Mouse (Mus musculus): ENCODE data around the gene Abcb1b. TPM values are rescaled to one million over a fixed set of nuclear protein-coding genes. Genes with fewer than 3 reads are reported as not detected.
"Not testable (repeated sequence)": the region's sequence is repeated elsewhere in the genome, so short reads cannot be mapped to it uniquely, and the experiment has no call there.

The Abcb1b gene
- polyA plus RNA-seq, 1 experiment from 2014 or later, result 0.95 TPM

DNA sequence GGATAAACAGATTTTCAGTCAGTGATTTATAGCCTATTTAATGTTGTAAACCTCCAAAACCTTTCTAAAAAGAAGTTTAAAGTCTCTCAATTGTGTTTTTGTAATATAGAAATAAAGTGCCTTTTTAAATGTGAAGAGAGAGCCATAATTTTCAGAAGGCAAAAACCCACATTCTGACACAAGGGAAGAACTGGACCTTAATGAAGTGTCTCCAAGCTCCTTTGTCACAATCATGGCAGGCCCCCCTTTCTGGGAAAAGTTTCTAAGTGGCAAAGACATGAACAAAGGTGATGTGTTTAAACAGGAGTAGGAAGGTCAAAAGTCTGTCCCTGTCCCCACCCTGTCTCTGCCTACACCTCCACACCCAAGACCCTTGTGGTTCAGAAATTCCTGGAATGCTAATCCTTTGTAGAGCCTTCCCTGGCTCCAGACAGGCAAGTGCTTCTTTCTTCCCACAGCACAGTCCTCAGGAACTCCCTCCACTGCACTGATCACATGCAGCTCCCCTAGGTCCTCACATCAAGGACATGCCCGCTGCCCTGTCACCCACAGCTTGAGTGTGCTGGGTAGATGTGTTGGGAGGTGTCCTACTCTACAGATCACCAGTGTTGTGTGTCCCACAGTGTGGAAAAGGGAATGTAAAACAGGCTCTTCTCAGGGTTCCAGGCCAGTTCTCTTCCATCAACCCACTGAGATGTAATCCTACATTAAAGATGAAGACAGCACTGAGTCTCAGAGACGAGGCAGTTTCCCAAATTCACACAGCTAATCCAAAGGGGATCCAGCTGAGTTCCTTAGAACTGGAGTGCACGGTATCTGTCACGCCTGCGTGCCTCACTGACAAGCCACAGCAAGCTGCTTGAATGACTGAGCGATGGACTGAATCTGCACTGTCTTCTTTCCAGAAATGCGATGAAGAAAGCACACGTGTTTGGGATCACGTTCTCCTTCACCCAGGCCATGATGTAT is 50.9 kb downstream of the Abcb1b start:
- not testable (repeated sequence) for H3K4me2 ChIP-seq (ENCODE audit: low read depth, severe bottlenecking); ATAC-seq (ENCODE audit: insufficient number of reproducible peaks, low FRiP score, low TSS enrichment, low read depth); H3K9me3 ChIP-seq (ENCODE audit: control insufficient read depth, low read length); H3K36me3 ChIP-seq (ENCODE audit: control insufficient read depth, insufficient read depth, low read length); DNase-seq (ENCODE audit: low spot score); H3K27me3 ChIP-seq (ENCODE audit: control insufficient read depth, insufficient read depth, low read length); H3K9ac ChIP-seq (ENCODE audit: low read length); H3K4me1 ChIP-seq (ENCODE audit: control insufficient read depth, insufficient read depth, low read length); H3K27ac ChIP-seq (replicated peaks; ENCODE audit: low read depth, low read length); H3K4me3 ChIP-seq (ENCODE audit: low read depth, low read length)
- WGBS, result 82% methylated on average over 5 of the region's 9 CpGs

DNA sequence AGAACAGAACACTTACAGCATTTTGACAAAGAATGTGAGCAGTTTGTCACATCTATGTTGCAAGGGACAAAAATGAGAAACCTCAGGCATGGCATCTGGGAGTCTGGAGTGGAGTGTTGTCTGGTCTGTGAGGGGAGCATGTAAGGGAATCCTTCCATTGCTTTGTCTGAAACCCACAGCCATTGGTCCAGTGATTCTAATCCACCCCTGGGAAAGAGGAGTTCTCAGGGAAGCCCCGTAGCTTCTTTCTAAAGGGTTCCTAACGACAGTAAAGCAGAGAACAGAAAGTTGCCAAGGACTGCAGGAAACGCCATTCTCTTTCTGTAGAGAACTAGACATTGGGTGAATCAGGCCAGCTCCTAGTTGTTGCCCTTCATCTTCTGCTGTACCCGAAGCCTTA is 52.9 kb downstream of the Abcb1b start:
- H3K4me3 ChIP-seq (ENCODE audit: low read depth, low read length), result no peak overlapping the region
- no peaks in the 10 kb centered on the region for H3K36me3 ChIP-seq (ENCODE audit: control insufficient read depth, insufficient read depth, low read length)
- DNase-seq (ENCODE audit: low spot score) (no peak), ATAC-seq (ENCODE audit: insufficient number of reproducible peaks, low FRiP score, low TSS enrichment, low read depth) (no peak)
- H3K27me3 ChIP-seq (ENCODE audit: control insufficient read depth, insufficient read depth, low read length), result no peaks in the 10 kb centered on the region
- H3K4me2 ChIP-seq (ENCODE audit: low read depth, severe bottlenecking), result no peak overlapping the region
- H3K9me3 ChIP-seq (ENCODE audit: control insufficient read depth, low read length), result no peaks in the 10 kb centered on the region
- no peak overlapping the region for H3K27ac ChIP-seq (replicated peaks; ENCODE audit: low read depth, low read length)
- WGBS, result 84% methylated on average over 4 of the region's 4 CpGs
- no peaks in the 10 kb centered on the region for H3K4me1 ChIP-seq (ENCODE audit: control insufficient read depth, insufficient read depth, low read length)
- H3K9ac ChIP-seq (ENCODE audit: low read length), result no peak overlapping the region

DNA sequence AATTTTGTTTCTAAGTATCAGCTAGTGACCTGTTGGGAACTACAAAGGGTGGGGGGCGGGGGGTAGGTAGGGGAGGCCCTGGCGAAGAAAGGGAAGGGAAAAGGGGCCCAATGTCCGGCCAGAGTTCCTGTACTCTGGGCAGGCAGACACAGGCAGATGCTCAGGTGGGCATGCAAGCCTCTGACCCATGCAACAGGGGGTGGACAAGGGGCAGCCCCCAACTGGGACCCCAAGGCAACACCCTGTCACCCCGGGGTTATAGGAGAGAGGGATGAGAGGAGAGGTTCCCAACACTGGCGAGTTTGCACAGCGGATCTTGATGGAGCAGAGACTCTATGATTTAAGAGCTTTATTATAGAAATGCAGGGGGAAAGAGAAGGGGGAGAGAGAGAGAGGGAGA is 59.3 kb downstream of the Abcb1b start:
- H3K4me3 ChIP-seq (ENCODE audit: low read depth, low read length), result no peak overlapping the region
- H3K9me3 ChIP-seq (ENCODE audit: control insufficient read depth, low read length), result no peaks in the 10 kb centered on the region
- ATAC-seq (ENCODE audit: insufficient number of reproducible peaks, low FRiP score, low TSS enrichment, low read depth) (no peak), DNase-seq (ENCODE audit: low spot score) (no peak)
- no peak overlapping the region for H3K9ac ChIP-seq (ENCODE audit: low read length)
- H3K4me1 ChIP-seq (ENCODE audit: control insufficient read depth, insufficient read depth, low read length), result no peaks in the 10 kb centered on the region
- H3K4me2 ChIP-seq (ENCODE audit: low read depth, severe bottlenecking), result no peak overlapping the region
- no peaks in the 10 kb centered on the region for H3K36me3 ChIP-seq (ENCODE audit: control insufficient read depth, insufficient read depth, low read length)
- H3K27me3 ChIP-seq (ENCODE audit: control insufficient read depth, insufficient read depth, low read length), result no peaks in the 10 kb centered on the region
- H3K27ac ChIP-seq (replicated peaks; ENCODE audit: low read depth, low read length), result no peak overlapping the region
- 76% methylated on average over 6 of the region's 6 CpGs for WGBS

DNA sequence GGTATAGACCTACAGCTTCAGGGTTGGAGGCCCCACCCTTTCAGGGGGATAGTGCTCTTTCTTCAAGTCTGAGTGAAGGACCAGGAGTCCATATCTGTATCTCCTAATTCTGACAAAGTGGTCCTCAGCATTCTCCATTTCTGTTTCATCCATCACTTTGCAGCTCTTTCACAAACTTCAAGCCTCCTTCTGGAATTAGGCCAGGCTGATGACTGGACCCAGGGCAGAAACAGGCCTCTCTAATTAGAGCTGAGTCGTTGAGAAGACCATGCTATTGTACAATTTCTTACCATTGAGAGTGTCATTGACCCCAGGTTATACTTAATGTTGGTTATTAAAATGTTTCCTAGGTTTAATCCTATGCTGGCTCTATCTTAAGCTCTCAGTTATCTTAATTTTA is 63.9 kb downstream of the Abcb1b start:
- no peak overlapping the region for H3K4me3 ChIP-seq (ENCODE audit: low read depth, low read length)
- H3K27me3 ChIP-seq (ENCODE audit: control insufficient read depth, insufficient read depth, low read length), result no peaks in the 10 kb centered on the region
- ATAC-seq (ENCODE audit: insufficient number of reproducible peaks, low FRiP score, low TSS enrichment, low read depth), result no peak
- no peak for DNase-seq (ENCODE audit: low spot score)
- no peaks in the 10 kb centered on the region for H3K36me3 ChIP-seq (ENCODE audit: control insufficient read depth, insufficient read depth, low read length)
- no peaks in the 10 kb centered on the region for H3K4me1 ChIP-seq (ENCODE audit: control insufficient read depth, insufficient read depth, low read length)
- no peaks in the 10 kb centered on the region; the same call in 1 of the 2 replicates for H3K9me3 ChIP-seq (ENCODE audit: control insufficient read depth, low read length)
- WGBS, result 68% methylated on average over 1 of the region's 1 CpGs
- H3K4me2 ChIP-seq (ENCODE audit: low read depth, severe bottlenecking), result no peak overlapping the region
- H3K27ac ChIP-seq (replicated peaks; ENCODE audit: low read depth, low read length), result no peak overlapping the region
- no peak overlapping the region for H3K9ac ChIP-seq (ENCODE audit: low read length)

DNA sequence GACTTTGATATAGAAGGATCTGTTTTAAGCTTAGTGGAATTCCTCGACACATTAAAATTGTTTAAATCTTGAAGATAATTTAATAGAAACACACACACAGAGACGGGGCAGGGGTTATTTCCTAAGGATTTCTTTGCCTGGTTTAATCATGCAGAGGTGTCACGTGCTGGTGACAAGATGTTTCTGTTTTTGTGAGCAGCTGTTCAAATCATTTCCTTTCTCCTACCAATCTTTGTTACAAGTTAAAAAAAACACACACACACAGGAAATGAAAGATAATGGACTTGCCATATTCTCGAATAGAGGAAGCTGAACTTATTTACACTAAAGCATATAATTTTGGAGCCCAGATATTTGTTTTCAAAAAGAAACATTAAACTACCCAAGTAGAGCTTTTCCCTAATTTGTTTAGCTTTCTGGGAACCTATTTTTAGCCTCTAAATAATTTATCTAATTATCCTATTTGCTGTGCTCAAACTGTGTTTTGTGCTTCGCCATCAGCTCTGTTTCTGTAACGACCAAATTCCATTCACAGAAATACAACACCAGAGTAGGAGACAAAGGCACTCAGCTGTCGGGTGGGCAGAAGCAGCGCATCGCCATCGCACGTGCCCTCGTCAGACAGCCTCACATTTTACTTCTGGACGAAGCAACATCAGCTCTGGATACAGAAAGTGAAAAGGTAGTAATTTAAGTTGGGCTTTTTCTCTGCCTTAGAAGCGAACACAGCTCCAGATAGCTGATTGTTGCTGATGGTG is 65.8 kb downstream of the Abcb1b start:
- H3K36me3 ChIP-seq (ENCODE audit: control insufficient read depth, insufficient read depth, low read length), result no peaks in the 10 kb centered on the region
- DNase-seq (ENCODE audit: low spot score), result no peak
- H3K4me3 ChIP-seq (ENCODE audit: low read depth, low read length), result no peak overlapping the region
- H3K9ac ChIP-seq (ENCODE audit: low read length), result no peak overlapping the region
- H3K27me3 ChIP-seq (ENCODE audit: control insufficient read depth, insufficient read depth, low read length), result no peaks in the 10 kb centered on the region
- no peaks in the 10 kb centered on the region for H3K4me1 ChIP-seq (ENCODE audit: control insufficient read depth, insufficient read depth, low read length)
- no peak for ATAC-seq (ENCODE audit: insufficient number of reproducible peaks, low FRiP score, low TSS enrichment, low read depth)
- H3K27ac ChIP-seq (replicated peaks; ENCODE audit: low read depth, low read length), result no peak overlapping the region
- 69% methylated on average over 14 of the region's 14 CpGs for WGBS
- no peaks in the 10 kb centered on the region; the same call in 1 of the 2 replicates for H3K9me3 ChIP-seq (ENCODE audit: control insufficient read depth, low read length)
- no peak overlapping the region for H3K4me2 ChIP-seq (ENCODE audit: low read depth, severe bottlenecking)

DNA sequence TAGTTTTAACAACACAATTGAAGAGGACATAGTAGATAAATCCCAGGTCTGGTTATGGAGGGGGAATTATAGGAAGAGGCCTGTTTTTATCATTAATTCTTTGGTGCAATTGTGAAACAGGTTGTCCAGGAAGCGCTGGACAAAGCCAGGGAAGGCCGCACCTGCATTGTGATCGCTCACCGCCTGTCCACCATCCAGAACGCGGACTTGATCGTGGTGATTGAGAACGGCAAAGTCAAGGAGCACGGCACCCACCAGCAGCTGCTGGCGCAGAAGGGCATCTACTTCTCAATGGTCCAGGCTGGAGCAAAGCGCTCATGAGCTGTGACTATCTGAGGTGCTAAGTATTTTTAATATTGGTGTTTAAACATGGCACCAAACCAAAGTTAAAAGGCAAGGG is 67.7 kb downstream of the Abcb1b start:
- H3K36me3 ChIP-seq (ENCODE audit: control insufficient read depth, insufficient read depth, low read length); H3K27ac ChIP-seq (replicated peaks; ENCODE audit: low read depth, low read length); H3K4me3 ChIP-seq (ENCODE audit: low read depth, low read length); H3K4me2 ChIP-seq (ENCODE audit: low read depth, severe bottlenecking); H3K9ac ChIP-seq (ENCODE audit: low read length); H3K4me1 ChIP-seq (ENCODE audit: control insufficient read depth, insufficient read depth, low read length); H3K9me3 ChIP-seq (ENCODE audit: control insufficient read depth, low read length); DNase-seq (ENCODE audit: low spot score); ATAC-seq (ENCODE audit: insufficient number of reproducible peaks, low FRiP score, low TSS enrichment, low read depth); H3K27me3 ChIP-seq (ENCODE audit: control insufficient read depth, insufficient read depth, low read length): not testable (repeated sequence)
- 96% methylated on average over 11 of the region's 11 CpGs for WGBS

DNA sequence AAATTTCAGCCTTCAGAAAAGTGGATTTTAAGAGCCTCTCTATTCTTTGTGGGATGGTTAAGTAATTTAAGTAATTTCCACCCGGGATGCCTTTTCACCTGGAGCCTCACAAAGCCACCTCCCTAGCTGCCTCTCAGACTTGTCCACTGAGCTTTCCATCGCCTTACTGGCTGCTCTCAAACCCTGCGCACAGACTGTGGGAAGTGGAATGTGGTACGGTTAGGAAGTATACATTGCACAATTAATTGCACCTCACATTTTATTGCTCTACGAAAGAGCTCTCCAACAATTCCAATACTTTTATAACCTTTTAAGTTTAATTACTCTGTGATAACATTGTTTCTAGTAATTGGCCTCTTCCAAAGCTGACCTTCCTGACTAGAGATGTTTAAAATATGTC is 68.4 kb downstream of the Abcb1b start:
- no peak for ATAC-seq (ENCODE audit: insufficient number of reproducible peaks, low FRiP score, low TSS enrichment, low read depth)
- no peak overlapping the region for H3K4me2 ChIP-seq (ENCODE audit: low read depth, severe bottlenecking)
- 69% methylated on average over 5 of the region's 5 CpGs for WGBS

DNA sequence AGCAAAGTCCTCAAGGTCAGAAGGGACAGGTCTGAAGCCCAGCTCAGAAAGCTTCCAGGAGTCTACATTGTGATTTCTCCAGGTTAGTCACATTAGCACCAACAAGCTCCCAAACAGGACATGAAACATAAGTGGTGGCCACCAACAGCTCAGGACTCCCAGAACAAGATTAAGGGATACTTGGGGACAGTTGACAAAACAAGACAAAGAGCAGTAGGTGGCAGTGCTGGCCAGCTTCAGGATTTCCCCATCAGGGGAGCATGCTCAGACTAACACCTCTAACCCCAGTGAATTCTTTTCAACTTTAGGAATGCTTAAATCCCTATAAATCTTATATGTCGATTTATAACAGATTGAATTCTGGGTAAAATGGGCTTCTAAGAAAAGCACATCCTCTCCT is 70.1 kb downstream of the Abcb1b start:
- Histone ChIP-seq H3K4me3 (ENCODE audit: low read depth, low read length) (no peak overlapping the region), H3K27ac (replicated peaks; ENCODE audit: low read depth, low read length) (no peak overlapping the region), H3K27me3 (ENCODE audit: control insufficient read depth, insufficient read depth, low read length) (no peaks in the 10 kb centered on the region), H3K9ac (ENCODE audit: low read length) (no peak overlapping the region), H3K4me1 (ENCODE audit: control insufficient read depth, insufficient read depth, low read length) (no peaks in the 10 kb centered on the region), H3K4me2 (ENCODE audit: low read depth, severe bottlenecking) (no peak overlapping the region), H3K36me3 (ENCODE audit: control insufficient read depth, insufficient read depth, low read length) (no peaks in the 10 kb centered on the region), H3K9me3 (ENCODE audit: control insufficient read depth, low read length) (no peaks in the 10 kb centered on the region; the same call in 1 of the 2 replicates)
- ATAC-seq (ENCODE audit: insufficient number of reproducible peaks, low FRiP score, low TSS enrichment, low read depth), result no peak
- WGBS, result 21% methylated on average over 1 of the region's 1 CpGs
- DNase-seq (ENCODE audit: low spot score), result peak; percentile 24

More for the DNA sequence above, 68.4 kb downstream of the Abcb1b start:
- no peaks in the 10 kb centered on the region; the same call in 1 of the 2 replicates for H3K9me3 ChIP-seq (ENCODE audit: control insufficient read depth, low read length)
- DNase-seq (ENCODE audit: low spot score), result no peak
- H3K4me3 ChIP-seq (ENCODE audit: low read depth, low read length), result no peak overlapping the region
- no peak overlapping the region for H3K9ac ChIP-seq (ENCODE audit: low read length)
- no peaks in the 10 kb centered on the region for H3K36me3 ChIP-seq (ENCODE audit: control insufficient read depth, insufficient read depth, low read length)
- H3K4me1 ChIP-seq (ENCODE audit: control insufficient read depth, insufficient read depth, low read length), result no peaks in the 10 kb centered on the region
- H3K27ac ChIP-seq (replicated peaks; ENCODE audit: low read depth, low read length), result no peak overlapping the region
- H3K27me3 ChIP-seq (ENCODE audit: control insufficient read depth, insufficient read depth, low read length), result no peaks in the 10 kb centered on the region

Data from limb, embryonic 11.5 days (tissue).